Mouse (Mus musculus) CD4-positive, CD25-positive, alpha-beta regulatory T cell, adult 2 months (primary cell): ENCODE measurements around the gene Higd1b.

Experiments used
- DNase-seq: peaks from one replicate; pipeline ENCODE4 v3.0.0-alpha.2; 2012; ENCODE audit warnings: low read depth, low spot score

The Higd1b gene

GRCm38 (mm10) chr11:102838126-102838525 is 2.5 kb downstream of the Higd1b start:
- DNase-seq, result no peak

DNA sequence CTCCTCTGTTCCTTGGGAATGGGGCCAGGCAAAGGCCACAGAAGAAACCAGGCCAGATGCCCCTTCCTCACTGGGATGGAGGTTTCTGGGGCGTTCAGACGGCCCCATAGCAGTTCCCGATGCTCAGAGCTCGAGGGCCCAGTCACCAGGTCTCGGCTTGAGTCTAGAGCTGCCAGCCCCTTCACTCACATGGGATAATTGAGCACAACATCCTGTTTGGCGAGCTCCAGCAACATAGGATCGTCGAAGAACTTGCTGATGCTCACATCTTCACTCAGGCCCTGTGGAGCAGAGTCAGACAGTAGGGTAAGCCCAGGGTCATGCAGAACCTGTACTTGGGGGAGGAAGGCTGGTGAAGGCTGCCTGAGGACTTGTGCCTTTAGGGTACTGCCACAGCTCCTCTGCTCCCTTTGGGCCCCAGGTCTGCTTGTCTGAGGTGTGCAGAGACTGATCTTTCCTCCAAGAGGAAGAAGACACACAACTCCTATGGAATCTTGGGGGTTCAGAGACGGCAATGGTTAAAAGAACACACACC is 3.0 kb downstream of the Higd1b start:
- no peak for DNase-seq

DNA sequence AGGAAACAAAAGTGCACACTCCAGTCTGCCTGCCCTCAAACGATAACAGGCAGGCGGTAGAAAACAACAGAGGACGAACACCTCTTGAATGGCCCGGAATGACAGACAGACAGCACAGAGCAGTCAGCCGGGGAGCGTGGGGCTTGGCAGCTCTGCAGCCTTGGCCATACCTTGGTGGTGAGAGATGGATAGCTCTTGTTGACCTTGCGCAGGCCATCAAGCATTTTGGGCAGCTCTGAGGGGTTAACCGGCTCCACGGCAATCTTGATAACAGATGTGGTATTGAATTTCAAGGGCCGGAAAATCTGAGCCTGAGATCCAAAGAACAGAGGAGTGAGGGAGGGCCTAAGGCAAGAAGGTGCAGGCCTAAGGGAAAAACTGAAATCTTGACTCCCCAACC is 10.3 kb downstream of the Higd1b start:
- DNase-seq, result no peak

DNA sequence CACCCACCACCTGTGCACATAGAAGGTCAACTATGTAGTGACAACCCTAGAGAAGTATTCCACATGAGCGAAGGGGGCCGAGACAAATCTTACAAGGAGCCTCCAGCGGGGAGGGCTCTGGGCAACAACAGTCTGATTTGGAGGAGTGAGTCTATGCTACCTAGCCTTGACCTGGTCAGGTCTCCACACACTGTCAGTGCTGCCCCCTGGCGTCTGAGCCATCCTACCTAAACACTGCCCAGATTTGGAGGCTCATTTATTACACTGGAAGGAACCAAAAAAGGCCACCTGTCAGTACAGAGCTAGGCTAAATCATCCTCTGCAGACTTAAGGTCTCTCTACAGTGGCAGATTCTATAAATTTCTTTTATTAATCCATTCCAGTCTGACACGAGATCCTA is 16.2 kb downstream of the Higd1b start:
- DNase-seq, result peak; percentile 49

DNA sequence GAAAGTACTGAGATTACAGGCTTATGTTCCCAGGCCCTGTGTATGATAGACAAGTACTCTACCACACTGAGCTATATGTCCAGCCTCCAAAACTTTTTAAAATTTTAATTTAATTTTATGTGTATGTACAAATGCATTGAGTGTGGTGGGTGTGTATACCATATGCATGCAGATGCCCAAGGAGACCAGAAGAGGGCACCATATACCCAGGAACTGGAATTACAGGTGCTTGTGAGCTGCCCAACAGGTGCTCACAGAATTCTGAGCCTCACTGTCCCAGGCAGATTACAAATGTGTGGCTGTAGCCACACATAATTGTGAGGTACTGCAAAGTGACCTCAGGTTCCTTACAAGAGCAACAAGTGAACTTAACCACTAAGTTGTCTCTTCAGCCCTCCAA is 18.1 kb downstream of the Higd1b start:
- peak; percentile 10 for DNase-seq

DNA sequence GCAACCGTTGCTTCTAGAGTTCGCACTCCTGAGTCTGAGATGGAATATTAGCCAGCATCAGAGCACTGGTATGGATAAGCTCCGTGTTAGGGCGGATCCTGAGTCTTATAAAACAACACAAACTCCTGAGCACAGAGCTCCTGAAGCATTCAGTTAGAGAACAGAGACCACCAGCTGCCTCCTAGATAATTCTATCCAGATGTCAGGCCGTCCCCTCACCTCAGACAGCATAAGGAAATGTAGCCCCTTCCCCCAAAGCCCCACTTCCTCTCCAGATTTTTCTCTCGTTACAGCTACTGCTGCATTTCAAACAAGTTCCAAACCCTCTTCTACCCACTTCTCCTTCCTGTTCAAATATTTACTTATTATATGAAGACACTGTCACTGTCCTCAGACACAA is 20.3 kb downstream of the Higd1b start:
- DNase-seq, result no peak

- DNase-seq, result no peak
Observed at GRCm38 (mm10) chr11:102858951-102859350, 23.3 kb downstream of the Higd1b start.

GRCm38 (mm10) chr11:102859933-102860332 is 24.3 kb downstream of the Higd1b start:
- DNase-seq, result no peak

- DNase-seq, result peak; percentile 72
Observed at GRCm38 (mm10) chr11:102864272-102864671, 28.6 kb downstream of the Higd1b start.

DNA sequence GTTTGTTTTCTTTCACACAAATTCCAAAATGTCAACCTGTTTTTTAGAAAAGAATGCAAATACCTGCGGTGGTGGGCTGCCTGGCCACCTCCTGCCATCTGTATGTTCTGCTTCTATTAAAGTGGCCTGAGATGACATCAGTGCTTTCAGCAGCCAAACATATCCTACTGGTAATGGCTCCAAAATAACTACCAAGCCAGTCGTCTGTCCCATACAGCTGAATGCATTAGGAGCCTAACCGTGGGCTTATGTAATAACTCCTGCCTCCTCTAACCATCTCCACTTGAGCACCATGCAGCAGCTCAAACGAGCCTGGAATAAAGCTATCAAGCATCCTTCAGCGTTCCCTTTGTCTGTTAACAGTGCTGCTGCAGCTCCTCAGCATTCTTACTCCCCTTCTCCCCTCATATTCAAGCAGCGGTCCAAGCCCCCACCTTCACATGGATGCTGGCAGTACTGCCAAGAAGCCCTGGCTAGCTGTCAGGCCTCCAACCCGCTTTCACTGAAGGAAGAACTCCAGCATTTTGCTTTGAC is 39.2 kb downstream of the Higd1b start:
- no peak for DNase-seq

DNA sequence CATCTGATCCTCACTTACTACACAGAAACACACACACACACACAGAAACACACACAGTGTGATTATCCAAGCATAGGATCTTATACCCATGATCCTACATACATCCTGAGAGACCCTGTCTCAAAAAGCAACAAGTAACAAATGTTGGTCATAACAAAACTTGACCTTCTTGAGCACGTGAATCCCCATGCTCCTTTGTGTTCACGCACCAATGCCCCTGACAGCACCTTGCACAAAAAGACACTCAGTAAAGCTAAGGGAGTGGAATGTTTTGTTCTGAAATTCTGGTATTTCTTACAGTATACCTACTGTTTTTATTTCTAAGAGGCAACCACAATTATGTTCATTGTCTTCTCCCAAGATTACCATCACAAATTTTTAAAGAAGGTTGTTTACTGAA is 43.9 kb downstream of the Higd1b start:
- DNase-seq, result no peak

DNA sequence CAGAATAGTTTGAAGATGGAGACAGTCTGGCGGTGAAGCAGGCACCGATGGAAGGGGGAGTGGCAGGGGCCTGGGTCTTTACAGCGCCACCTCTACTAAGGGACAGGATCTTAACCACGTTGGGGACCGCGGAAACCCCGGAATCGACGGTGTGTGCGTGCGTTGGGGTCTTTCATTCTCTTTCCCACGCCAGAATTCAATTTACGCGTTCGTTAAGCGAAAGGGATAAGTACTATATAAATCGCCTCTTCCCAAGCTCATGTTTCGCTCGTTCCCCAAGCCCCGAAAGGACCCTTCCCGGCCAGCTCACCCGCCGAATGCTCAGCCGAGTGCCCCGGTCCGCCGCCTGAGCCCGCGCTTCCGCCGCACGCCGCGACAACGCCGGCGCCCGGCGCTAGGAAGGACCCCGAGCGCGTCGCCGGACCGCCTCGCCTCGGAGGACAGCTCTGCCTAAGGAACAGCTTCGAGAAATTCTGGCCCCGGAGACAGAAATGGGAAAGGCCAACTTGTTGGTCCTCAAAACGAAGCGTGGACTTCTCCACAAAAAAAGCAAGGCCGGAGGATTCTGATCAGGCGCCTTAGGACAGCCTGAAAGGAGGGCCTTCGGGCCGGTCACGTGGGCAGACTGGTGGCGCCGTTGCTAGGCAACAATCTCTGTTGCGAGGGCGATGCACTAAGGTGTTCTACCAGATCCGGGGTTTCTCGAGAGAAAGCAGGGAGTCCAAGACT is 45.1 kb downstream of the Higd1b start, which contains the start of the genes Eftud2 and Ccdc103:
Eftud2 (minus strand) TSS at position 401 of the 729 bp plus-strand sequence.
Ccdc103 (plus strand) TSS at position 620 of the 729 bp plus-strand sequence.
- peak; percentile 95 for DNase-seq

DNA sequence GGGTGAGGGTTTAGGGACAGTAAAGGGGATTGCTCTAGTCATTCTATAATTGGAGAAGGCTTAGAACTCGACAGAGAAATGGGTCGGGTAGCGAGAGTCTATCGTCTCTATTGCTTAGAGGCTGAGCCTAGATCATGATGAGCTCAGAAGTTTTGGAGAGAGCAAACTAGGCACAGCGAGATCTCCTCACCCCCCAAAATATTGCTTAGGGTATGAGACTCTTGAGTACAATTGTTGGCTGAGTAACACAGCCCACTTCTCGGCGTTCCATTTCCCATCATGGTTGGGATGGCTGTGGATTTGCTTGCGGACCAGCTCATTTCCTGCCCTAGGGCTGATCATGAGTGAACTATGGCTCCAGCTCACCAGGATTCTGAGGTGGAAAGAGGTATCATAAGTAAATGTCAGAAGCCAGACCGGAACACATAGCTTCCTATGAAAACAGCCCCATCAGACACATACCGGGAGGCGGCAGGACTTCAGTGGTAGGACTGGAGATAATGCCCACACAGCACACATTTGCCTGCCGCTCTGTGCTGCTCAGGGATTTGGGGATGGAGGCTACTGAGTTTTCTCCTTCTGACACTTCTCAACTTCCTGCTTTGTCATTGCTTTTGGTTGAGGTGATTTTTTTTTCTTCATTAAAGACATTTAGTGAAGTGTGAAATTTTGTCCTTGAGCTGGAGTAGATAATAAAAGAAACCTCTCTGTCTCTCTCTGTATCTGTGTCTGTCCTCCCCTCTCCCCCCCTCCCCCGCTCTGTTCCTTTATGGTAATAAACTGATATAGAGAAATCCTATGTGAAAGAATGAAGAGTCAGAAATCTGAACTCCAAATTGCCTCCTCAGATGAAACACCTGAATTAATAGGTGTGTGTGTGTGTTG is 45.9 kb downstream of the Higd1b start:
- no peak for DNase-seq

GRCm38 (mm10) chr11:102884616-102885219 is 49.1 kb downstream of the Higd1b start, which contains the start of gene Fam187a:
TSS of gene Fam187a (plus strand) at chr11:102885169.
- DNase-seq, result no peak

- DNase-seq, result no peak
Observed at GRCm38 (mm10) chr11:102887433-102887832, 51.8 kb downstream of the Higd1b start.
